Mouse (Mus musculus): ENCODE measurements around the gene Gdpd2. TPM values are rescaled to one million over a fixed set of nuclear protein-coding genes. Genes with fewer than 3 reads are reported as not detected.

Gene Gdpd2
- polyA plus RNA-seq (2014; fragmentation: Illumina TruSeq; extraction: RNeasy Lipid Tissue Mini Kit (QIAGEN cat#74804); ENCODE audit: low read depth, low replicate concordance), result not detected

DNA sequence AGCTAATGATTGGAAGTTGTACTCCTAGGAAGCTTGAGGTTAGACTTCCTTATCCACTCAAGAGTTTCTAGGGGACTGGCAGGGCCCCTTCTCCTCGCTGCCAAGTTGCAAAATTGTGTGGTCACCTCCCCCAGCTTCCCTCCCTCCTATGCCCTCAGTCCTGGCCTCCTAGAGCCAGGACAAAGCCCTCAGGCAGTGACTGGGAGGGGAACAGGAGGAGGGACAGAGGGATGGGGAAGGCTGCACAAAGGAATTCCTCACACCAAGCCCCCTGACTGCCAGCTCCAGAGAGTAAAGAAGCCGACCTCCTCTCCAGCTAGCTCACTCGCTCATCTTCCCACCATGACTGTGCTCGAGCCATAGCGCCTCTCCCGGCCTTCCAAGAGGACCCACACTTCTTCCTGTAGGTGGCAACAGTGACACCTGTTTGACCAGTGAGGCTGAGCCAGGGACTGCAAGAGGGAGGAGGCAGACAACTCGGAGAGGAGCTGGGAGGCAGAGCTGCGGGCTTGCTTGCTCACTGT lies at the start of gene Gdpd2:
TSS of gene Gdpd2 (plus strand) at position 209 of the 524 bp plus-strand sequence.

GRCm38 (mm10) chrX:100767181-100767884 lies 37.7 kb downstream of the Gdpd2 start, which contains the start of gene Dlg3:
Dlg3 (plus strand) TSS chrX:100767722.

Other genes starting within 250 kb of the Gdpd2 start
- gene Igbp1, start 235.6 kb upstream of the Gdpd2 start, polyA plus RNA-seq (2014; fragmentation: Illumina TruSeq; extraction: RNeasy Lipid Tissue Mini Kit (QIAGEN cat#74804); ENCODE audit: low read depth, low replicate concordance), result 84.4 TPM
- gene Dgat2l6, start 205.0 kb upstream of the Gdpd2 start, polyA plus RNA-seq (2014; fragmentation: Illumina TruSeq; extraction: RNeasy Lipid Tissue Mini Kit (QIAGEN cat#74804); ENCODE audit: low read depth, low replicate concordance), result not detected
- not detected for gene Awat1, start 157.6 kb upstream of the Gdpd2 start, polyA plus RNA-seq (2014; fragmentation: Illumina TruSeq; extraction: RNeasy Lipid Tissue Mini Kit (QIAGEN cat#74804); ENCODE audit: low read depth, low replicate concordance)
- not detected for gene P2ry4, start 135.0 kb upstream of the Gdpd2 start, polyA plus RNA-seq (2014; fragmentation: Illumina TruSeq; extraction: RNeasy Lipid Tissue Mini Kit (QIAGEN cat#74804); ENCODE audit: low read depth, low replicate concordance)
- gene Arr3, start 124.4 kb upstream of the Gdpd2 start, polyA plus RNA-seq (2014; fragmentation: Illumina TruSeq; extraction: RNeasy Lipid Tissue Mini Kit (QIAGEN cat#74804); ENCODE audit: low read depth, low replicate concordance), result not detected
- 1.9 TPM for gene Kif4, start 104.1 kb upstream of the Gdpd2 start, polyA plus RNA-seq (2014; fragmentation: Illumina TruSeq; extraction: RNeasy Lipid Tissue Mini Kit (QIAGEN cat#74804); ENCODE audit: low read depth, low replicate concordance)
- gene Pdzd11, start 103.3 kb upstream of the Gdpd2 start, polyA plus RNA-seq (2014; fragmentation: Illumina TruSeq; extraction: RNeasy Lipid Tissue Mini Kit (QIAGEN cat#74804); ENCODE audit: low read depth, low replicate concordance), result 73.1 TPM
- gene Dlg3, start 37.8 kb downstream of the Gdpd2 start, polyA plus RNA-seq (2014; fragmentation: Illumina TruSeq; extraction: RNeasy Lipid Tissue Mini Kit (QIAGEN cat#74804); ENCODE audit: low read depth, low replicate concordance), result 57.3 TPM